8 mouse cellular contexts compared by ENCODE assay signal in the genomic region with DNA sequence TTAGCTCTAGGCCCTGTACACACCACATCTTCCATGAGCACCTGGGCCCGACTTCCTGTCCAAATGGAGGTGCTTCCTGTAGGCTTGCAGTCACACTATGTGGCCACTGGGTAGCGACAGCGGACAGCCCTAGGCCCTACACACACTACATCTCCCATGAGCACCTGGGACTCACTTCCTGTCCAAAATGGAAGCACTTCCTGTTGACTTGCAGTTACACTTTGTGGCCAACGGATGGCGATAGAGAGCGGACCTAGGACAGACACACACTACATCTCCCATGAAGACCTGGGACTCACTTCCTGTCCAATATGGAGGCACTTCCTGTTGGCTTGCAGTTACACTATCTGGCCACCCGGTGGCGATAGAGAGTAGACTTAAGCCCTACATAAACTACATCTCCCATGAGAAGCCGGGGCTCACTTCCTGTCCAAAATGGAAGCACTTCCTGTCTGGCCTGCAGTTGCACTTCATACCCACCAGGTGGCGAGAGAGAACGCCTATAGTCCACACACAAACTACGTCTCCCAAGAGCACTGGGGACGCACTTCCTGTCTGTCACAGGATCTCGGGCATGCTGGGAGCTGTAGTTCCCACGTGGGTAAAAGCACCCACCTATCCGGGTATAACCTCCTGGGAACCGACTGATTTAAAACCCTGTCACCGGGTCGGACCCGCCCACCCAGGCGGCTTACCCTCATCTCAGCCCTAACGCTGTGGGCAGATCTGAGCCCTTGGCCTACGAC.
A peak's percentile ranks its signal among the peaks of the same experiment; 100 is the strongest.
DNase-seq lines count a peak whose midpoint lies in the region; ATAC-seq and TF ChIP-seq lines count a peak whose summit lies in the region.

No protein-coding gene starts in this region.

- H3K4me2 ChIP-seq in hindbrain, postnatal 0 days (ENCODE audit: low read depth, low read length) = peak overlapping the region; percentile 27; the same call in 1 of the 2 replicates

- H3K4me3 ChIP-seq in gastrocnemius, adult 2 months = peak overlapping the region; percentile 70
- peak overlapping the region; percentile 32 for H3K4me3 ChIP-seq in hindbrain, postnatal 0 days (ENCODE audit: low read length)
- peak overlapping the region; percentile 47 for H3K4me3 ChIP-seq in left cerebral cortex, adult 2 months

- H3K36me3 ChIP-seq in hindbrain, postnatal 0 days (ENCODE audit: insufficient read depth, low read length) = no peaks in the 10 kb centered on the region

- no peaks in the 10 kb centered on the region for H3K27me3 ChIP-seq in hindbrain, postnatal 0 days (ENCODE audit: insufficient read depth, low read length)

- peak; percentile 67 for TF ChIP-seq CTCF in gastrocnemius, adult 2 months (IDR thresholded peaks at IDR 0.05)
- TF ChIP-seq CTCF in hindbrain, postnatal 0 days (IDR thresholded peaks at IDR 0.05; ENCODE audit: low read depth) = peak; percentile 84
- peak; percentile 75 for TF ChIP-seq CTCF in left cerebral cortex, adult 2 months (IDR thresholded peaks at IDR 0.05)

- intact Hi-C loops in gastrocnemius, adult 2 months (cut with DNase I) = loop anchor here (10.0 kb wide), 1 partner anchor 531 kb away; no protein-coding TSS in a partner anchor
- intact Hi-C loops in left cerebral cortex, adult 2 months (cut with DNase I) = loop anchor here (2.0 to 10.0 kb wide), 5 partner anchors 88 to 527 kb away; a partner anchor contains a TSS

- no peak overlapping the region for H3K9ac ChIP-seq in hindbrain, postnatal 0 days (replicated peaks; ENCODE audit: low read length)

- WGBS in hindbrain, postnatal 0 days = 14% methylated on average over 23 of the region's 23 CpGs

- H3K4me1 ChIP-seq in hindbrain, postnatal 0 days (ENCODE audit: insufficient read depth, low read length) = no peaks in the 10 kb centered on the region

- DNase-seq in ZHBTc4 (ENCODE audit: low read depth, low spot score) = peak; percentile 97
- DNase-seq in gastrocnemius, adult 2 months = peak; percentile 90
- peak; percentile 96 for DNase-seq in hindbrain, postnatal 0 days (ENCODE audit: low spot score)
- DNase-seq in left cerebral cortex, adult 2 months (ENCODE audit: extremely low spot score in 1 of 2, low spot score in 2 of 2) = peak; percentile 92 to 96
- DNase-seq in right cerebral cortex, adult 2 months (ENCODE audit: low spot score in 2 of 2) = peak; percentile 95 to 98
- peak; percentile 90 for DNase-seq in urinary bladder, postnatal 14 days (ENCODE audit: low spot score)

- no peaks in the 10 kb centered on the region for H3K9me3 ChIP-seq in hindbrain, postnatal 0 days (ENCODE audit: low read length)

- peak overlapping the region; percentile 69 for H3K27ac ChIP-seq in gastrocnemius, adult 2 months
- no peak overlapping the region for H3K27ac ChIP-seq in hindbrain, postnatal 0 days
- no peak overlapping the region for H3K27ac ChIP-seq in left cerebral cortex, adult 2 months

- ATAC-seq in common myeloid progenitor, adult 5-6 weeks (replicated peaks; ENCODE audit: low read depth, poor library complexity, severe bottlenecking) = peak; percentile 95
- peak; percentile 97 for ATAC-seq in hindbrain, postnatal 0 days
- ATAC-seq in megakaryocyte, adult 5-6 weeks (ENCODE audit: poor library complexity, severe bottlenecking) = peak; percentile 93
